Mouse (Mus musculus): ENCODE measurements at regions not wholly inside any gene's neighbourhood (a gene's known extent, or its start where the extent isn't known, plus 50 kb on each side); places are given as distances from the start of the nearest gene placed in this dataset.

DNA sequence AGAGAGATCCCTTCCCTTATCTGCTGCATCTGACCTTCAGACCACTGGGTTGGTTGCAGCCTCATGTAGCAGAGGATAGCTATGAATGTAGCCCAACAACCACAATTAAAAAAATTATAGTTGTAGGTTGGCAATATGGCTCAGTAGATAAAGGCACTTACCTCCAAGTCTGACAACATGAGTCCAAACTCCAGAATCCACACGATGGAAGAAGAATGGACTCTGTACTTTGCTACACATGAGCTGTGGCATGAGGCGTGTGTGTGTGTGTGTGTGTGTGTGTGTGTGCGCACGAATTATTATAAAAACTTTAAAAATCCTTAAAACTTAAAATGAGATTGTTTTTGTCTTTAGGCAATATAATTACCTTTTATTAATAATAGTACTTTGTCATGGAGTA is 163.2 kb upstream of the Pik3r1 start:
- no peak for DNase-seq (ENCODE audit: extremely low read depth, insufficient read length, low spot score)

DNA sequence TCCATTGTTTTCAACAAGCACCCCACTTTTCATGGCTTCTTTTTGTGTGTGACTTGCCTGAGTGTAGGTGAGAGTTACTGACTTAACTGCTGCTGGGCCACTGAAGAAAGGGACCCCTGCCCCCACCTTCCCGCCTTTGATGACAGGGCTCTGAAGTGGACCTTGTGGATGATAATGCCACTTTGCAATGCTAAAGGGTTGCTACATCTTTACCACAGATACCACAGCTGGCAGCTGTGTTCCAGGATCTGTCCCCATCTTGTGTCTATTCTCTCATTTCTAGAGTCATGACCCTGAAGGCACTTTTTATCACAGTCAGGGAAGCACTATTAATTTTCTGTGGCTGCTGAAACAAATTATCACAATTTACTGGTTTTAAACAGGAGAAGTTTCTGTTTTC is 163.9 kb upstream of the Pik3r1 start:
- DNase-seq (ENCODE audit: extremely low read depth, insufficient read length, low spot score), result no peak

DNA sequence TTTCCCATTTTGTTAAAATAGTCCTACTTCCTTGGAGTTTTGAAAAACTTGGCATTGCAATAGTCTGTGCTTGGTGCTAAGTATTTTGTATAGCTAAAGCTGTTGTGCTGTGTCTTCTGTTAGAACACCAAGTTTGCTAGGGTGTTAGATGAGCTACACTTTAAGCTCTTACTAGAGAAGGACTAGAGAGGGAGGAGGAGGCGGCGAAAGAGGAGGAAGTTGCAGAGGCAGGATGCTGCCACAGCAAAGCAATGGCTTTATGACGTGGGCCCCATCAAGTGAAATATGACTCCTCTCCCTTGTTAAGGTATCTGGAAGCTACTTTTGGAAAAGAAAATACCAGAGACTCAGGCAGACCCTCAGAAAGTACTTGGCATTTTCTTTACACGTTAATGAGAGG is 167.8 kb upstream of the Pik3r1 start:
- DNase-seq (ENCODE audit: extremely low read depth, insufficient read length, low spot score), result no peak

DNA sequence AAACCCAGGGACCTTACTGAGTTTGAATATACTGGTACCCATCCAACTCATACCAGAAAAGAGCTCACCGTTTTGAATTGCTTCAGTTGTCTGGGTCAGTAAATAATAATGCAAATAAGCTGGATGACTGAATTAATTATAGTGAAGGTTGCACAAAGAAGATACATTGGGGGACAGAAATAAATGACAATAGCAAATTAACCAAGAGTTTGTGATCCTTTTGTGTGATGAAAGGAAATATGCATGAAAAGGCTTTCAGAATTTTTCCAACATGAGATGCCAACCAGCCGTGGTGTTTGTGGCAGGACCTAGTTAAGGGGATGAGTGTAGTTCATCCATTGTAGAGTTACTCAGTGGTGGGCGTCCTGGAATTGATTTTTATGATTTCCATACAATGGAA is 186.5 kb upstream of the Pik3r1 start:
- no peak for DNase-seq (ENCODE audit: extremely low read depth, insufficient read length, low spot score)

DNA sequence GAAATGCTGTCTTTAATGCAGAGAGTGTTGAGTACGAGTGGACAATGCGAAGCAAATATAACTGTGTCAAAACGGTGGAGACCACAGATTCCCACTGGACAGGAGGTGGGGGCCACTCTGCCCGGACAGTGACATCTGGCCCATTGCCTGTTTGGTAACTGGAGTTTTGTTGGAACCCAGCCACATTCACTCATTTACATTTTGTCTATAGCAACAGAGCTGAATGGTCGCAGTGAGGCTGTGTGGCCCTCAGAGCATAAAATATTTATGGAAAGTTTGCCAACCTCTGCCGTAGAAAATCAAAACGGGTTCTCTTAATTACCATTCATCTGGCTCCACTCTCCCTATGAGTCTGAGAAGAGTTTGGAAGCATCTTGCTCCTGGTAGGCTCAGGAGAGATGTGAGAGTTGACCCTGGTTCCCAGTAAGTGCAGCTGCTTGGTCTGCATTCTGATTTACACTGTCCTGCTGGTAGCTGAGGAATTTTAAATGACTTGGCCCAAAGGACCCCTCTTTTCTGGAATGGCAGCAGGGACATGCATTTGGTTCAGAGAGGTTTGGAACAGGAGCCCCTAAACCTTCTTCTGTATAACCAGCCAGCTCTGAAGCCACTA is 187.9 kb upstream of the Pik3r1 start:
- no peak for DNase-seq (ENCODE audit: extremely low read depth, insufficient read length, low spot score)

DNA sequence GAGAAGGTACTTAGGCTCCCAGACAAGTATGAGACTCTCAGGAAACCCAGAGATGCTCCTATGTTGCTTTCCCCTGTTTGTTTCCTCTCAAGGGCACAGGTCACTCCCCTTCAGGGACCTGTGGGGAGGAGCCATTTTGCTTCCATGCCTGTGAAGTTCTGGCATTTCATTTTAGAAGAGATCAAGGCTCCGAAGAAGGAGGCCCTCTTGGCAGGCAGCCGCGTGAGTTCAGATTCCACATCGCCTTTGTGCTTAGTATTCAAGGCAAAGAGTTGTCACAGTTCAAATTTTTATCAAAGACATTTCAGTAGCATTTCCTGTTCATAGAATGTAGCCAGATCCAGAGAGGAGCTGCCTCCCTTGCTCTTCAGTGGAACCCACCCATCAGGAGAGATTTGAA is 189.8 kb upstream of the Pik3r1 start:
- DNase-seq (ENCODE audit: extremely low read depth, insufficient read length, low spot score), result no peak

DNA sequence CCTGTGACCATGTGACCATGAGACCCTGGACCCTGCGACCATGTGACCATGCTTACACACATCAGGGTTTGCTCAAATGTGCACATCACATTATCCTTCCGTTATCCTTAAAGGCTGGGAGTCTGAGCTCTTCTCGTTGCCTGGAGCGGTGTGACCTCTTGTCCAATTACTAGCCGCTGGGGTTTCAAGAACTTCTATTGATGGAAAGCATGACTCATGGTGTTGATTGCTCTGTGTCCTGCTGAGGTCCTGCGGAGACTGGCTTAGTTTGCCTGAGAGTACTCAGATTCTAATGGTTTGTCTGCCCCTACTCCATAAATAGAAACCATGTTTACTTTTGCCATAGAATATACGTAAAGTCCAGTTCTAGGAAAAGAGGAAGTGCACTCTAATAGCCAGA is 197.5 kb upstream of the Pik3r1 start:
- no peak for DNase-seq (ENCODE audit: extremely low read depth, insufficient read length, low spot score)

DNA sequence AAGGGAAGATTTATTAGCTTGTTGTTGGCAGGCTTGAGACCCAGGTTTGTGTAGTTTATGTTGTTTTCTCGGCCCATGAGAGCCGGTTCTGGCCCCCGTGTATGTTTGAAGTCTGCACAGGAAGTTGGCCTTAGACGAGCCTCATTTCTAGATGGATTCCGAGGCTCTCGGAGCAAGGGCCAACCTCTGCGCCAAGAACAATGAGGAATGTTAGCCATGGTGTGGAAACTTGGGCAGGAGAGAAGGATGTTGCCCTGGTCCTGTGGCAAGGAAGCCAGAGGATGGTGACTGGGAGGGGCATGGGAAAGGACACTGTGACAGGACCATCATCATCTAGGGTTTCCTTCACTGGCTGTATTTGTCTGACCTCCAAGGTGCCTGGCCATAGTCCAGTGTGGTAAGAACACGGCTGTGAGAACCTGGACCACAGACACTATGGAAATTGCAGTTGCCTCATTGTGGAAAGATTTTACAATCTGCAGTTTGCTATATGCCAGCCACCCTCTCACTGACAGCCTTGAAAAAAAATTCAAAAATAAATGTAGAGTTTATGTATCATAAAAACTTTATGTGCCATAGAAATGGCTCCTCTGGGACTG is 198.9 kb upstream of the Pik3r1 start:
- DNase-seq (ENCODE audit: extremely low read depth, insufficient read length, low spot score), result no peak

DNA sequence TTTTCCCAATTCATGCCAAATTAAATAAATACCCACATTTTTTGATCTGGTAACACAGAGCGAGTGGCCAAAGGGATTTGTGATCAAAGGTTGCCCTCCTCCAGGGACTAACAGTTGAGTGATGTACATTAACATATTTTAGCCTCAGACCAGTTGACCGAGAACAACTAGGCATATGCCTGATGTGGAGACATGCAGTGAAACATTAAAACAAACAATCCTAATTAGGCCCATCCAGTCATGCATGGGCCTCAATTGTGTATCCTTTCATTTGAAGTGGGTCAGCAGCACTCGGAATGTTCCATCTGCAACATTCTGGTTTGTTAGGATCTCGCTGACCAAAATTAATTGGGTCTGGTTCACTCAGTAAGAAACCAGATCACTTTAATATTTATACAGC is 199.4 kb upstream of the Pik3r1 start:
- no peak for DNase-seq (ENCODE audit: extremely low read depth, insufficient read length, low spot score)

DNA sequence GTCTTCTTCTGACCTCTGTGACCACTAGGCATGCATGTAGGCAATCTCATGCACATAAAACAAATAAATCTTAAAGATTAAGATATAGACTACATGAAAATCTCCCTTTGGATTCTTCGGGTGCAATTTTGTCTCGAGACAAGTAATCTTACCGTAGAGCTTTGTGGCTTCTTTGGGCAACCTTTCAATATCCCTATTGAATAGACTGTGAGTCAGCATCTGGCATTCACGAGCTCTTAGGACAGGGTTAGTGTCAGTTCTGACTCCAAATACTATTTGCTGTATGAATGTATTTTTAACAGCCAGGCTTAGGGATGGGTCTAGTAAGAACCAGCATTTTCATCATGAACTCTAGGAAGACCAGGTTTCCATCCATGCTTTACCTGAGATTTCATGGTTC is 208.7 kb upstream of the Pik3r1 start:
- DNase-seq (ENCODE audit: extremely low read depth, insufficient read length, low spot score), result peak; percentile 3

DNA sequence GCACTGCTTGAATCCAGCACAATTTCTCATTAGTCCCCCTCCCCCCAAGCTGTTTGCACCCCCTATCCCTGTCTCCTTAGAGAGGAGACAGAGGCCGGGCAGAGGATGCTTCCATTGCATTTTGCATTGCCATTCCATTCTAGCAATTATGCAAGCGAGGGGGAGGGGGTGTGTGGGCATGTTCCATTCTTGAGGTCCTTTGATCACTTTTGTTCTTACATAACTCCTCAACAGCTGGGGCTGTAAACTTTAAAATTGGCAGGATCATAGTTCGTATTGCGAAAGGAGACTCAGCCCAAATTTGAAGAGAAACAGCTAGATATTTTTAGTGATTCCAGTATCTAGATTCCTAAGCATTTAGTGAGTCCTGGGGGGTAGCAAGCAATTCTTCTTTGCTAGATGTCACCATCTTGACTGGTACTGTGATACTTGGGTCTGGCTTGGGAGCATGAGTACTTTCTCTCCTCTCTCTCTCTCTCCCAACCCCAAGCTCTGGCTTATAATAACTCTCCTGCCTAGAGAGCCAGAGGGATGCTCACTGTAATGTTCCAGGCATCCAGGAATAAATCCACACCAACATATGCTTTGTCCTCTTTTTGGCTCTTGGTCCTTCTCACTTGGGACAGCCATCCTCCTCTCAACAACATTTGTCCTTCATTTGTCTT is 212.3 kb upstream of the Pik3r1 start:
- DNase-seq (ENCODE audit: extremely low read depth, insufficient read length, low spot score), result no peak

DNA sequence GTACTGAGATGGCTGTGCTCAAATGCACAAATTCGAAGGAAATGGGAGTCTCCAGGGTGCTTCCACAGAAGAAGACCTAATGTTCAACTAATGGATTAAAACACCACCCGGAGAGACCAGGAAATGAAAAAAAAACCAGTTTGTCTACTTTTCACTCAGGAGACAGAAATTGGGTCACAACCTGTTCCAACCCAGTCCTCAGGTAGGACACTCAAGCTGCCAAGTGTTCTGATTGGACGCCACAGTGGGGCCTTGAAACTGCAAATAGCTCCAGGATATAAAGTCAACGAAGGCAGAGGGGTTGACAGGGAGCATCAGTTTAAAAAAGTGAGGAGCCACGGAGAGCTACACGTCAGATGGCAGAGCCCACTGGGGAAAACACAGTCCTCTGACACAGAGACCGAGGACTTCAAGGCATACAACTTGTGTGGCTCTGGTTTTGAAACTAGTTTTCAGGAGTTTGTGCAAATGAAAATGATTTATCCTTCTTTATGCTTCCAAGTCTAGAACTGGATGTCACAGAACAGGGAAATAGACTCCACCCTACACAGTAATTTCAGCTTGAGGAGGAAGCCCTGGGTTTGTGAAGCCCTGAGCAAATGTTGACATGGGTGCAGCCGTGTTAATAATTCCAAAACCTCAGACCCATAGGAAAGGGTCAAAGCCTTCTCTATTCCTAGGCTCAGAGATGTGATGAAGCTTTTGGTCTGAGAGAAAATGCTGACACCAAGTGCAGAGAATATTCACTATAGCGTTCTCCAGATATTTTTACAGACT is 220.8 kb upstream of the Pik3r1 start:
- DNase-seq (ENCODE audit: extremely low read depth, insufficient read length, low spot score), result no peak

DNA sequence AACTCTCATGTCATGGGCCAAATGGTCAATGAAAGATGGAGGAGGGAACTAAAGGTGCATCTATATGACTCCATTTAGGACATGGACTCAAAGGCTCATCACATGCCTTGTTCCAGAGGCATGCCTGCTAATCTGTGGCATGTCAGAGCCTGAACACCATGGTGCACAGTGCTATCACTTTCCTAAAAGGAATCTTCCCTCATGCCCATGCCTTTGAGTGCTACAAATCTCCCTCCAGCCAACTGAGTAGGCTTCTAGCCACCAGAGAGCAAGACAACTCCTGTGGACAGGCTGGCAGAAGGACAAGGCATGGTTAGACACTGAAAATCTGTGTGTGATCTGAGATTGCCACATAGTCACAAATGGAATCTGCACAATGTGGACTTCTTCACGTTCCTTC is 223.7 kb upstream of the Pik3r1 start:
- DNase-seq (ENCODE audit: extremely low read depth, insufficient read length, low spot score), result no peak

DNA sequence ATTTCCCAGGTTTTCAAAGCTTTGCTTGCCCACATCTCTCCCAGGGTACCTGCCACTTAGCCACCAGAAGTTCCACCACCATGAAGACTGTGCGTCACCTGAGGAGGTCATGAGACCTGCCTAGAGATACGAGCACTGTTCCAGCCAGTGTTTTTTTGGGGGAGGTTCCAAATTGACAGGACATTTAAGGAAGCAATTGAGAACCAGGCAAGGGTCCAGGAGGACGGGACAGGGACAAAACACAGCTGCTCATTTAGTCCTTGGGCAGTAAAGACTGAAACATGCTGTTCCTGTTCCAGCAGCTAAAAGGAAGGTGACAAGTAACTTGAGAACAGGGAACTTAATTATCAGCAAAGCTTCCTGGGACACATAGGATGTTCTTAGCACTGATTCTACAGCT is 226.8 kb upstream of the Pik3r1 start:
- DNase-seq (ENCODE audit: extremely low read depth, insufficient read length, low spot score), result no peak

DNA sequence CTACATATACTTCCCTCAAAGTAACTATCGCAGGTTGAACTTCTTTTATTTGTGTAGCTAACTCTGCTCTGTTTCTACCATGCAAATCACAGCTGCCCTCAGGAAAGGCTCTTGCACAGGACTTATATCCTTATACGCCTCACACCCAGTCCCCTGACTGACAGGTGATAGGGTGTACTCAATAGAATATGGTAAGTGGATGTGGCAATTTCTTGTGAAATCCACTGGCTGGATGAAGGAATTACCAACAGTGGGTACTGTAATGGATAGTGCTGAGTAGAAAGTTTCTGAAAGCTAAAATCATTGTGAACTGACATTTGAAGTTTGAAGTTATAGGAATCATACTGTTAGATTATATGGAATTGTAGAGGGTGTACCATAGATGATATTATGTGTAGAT is 227.5 kb upstream of the Pik3r1 start:
- DNase-seq (ENCODE audit: extremely low read depth, insufficient read length, low spot score), result no peak

DNA sequence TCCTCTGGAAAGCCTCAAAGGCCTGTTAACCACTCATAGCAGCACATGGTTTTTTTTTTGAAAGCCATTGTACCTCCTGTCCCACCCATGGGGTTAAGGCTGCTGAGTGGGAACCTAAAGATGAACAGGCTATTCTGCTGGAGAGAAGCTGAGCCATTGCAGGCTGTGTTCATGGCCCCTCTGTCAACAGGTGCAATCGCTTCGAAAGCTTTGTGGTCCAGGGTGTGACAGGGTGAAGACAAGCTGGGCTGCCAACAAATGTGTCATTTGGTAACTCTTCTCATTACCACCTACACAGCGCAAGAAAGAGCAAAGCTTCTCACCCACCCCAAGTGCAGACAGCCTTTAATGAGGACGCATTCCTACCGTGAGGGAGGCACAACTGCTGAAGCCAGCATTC is 228.1 kb upstream of the Pik3r1 start:
- DNase-seq (ENCODE audit: extremely low read depth, insufficient read length, low spot score), result no peak

DNA sequence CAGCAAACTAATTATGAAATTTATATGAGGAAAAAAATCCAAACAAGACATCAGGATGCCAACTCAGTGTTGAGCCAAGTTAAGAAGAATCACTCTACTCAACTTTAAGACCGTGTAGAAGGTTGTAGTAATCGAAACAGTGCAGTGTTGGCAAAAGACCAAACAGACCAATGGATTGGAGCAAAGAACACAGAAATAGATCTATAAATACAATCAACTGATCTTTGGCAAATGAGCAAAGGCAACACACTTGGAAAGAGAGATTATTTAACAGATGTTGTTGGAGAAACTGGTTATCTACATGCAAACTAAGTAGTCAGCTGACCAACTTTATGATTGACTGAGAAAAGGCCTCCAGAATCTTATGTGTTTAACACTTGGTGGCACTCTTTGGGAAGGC is 229.4 kb upstream of the Pik3r1 start:
- DNase-seq (ENCODE audit: extremely low read depth, insufficient read length, low spot score), result no peak

DNA sequence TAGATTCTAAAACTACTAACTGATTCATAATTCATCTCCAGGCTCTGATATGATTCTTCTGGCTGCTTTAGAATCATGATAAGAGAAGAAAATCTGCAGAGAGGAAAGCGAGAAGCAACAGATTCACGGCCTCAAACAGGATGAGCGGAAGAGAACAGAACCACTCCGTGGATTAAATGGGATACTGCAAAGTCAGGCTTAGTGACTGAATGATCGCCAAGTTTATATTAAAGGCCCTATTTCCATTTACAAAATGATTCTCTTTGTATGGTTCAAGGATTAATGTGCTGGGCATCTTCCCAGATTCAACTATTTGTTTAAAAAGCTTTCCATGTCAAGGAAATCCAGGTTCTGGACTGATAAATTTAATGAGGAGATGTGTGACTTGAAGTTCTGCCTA is 238.5 kb upstream of the Pik3r1 start:
- DNase-seq (ENCODE audit: extremely low read depth, insufficient read length, low spot score), result no peak

DNA sequence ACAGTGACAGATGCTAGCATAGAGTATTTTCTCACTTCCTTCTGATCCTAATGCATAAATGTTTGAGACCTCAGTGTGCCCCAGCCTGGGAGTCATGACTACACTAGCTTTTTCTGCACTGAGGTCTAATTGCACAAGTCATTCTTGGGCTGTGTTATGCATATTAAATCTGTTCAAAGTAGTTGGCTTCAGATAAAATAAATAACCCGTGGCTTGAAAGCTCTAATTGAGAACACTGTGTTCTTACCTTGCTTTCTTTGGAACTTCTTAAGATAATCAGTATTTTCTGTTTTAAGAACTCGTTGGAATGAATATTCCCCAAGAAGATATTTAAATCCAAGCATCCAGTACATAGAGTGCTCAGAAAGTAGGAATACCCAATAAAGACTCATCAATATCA is 243.9 kb upstream of the Pik3r1 start:
- DNase-seq (ENCODE audit: extremely low read depth, insufficient read length, low spot score), result no peak

DNA sequence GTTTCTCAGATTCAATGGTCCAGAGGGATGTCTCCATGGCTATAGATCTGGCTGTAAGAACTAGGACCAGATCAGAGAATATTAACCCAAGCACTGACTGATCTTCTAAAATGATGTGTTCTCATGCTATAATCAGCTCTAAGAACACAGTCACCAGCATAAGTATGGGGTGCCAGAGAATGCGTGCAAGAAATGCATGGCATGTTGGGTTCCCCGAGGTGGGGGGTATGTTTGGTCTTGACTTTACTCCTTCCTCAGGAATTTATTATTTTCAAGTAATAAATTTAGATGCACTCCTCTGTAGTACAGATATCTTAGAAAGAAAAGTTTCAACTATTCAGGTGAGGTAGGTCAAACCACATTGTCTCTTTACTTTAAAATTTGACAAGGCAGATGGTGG is 246.5 kb upstream of the Pik3r1 start:
- DNase-seq (ENCODE audit: extremely low read depth, insufficient read length, low spot score), result no peak

DNA sequence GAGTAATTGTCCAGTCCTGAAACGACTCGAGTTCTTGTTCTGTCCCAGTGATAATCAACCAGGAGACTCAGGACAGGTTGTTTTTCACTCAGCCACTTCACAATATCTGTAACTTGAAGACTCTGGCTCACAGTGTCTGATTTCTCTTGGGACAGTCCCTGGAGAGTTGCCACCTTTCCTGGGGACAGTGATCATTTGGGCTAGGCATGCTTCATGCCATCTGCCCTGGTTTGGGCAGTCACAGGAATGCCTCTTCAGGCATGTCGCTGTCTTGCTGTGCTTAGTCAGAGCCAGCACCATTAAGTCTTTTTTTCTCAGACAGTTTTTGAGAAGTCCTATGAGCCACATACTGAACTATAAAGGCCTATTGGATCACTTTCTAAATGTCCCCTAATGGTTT is 246.9 kb upstream of the Pik3r1 start:
- no peak for DNase-seq (ENCODE audit: extremely low read depth, insufficient read length, low spot score)

DNA sequence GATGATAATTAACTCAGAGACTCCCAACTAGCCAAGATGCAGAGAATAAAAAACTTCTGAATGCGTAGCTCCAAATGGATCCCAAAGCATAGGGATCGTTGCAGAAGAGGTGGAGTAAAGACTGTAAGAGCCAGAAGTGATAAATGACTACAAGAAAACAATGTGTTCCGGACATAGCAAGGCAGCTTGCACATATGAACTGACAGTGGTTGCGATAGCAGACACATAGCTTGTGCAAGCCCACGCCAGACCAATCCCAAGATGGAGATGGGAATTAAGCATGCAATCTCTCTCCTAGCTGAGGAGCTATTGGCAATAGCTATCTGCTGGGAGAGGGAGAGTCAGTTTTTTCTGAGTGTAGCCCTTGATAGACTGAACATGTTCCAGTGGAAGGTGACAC is 248.5 kb upstream of the Pik3r1 start:
- no peak for DNase-seq (ENCODE audit: extremely low read depth, insufficient read length, low spot score)

Measured in 3134 (cell line).